Mouse (Mus musculus) heart, embryonic 16.5 days (tissue): Measurements from ENCODE around the gene Xirp2. TPM values are rescaled to one million over a fixed set of nuclear protein-coding genes. Genes with fewer than 3 reads are reported as not detected.
"Not testable (repeated sequence)": the region's sequence is repeated elsewhere in the genome, so short reads cannot be mapped to it uniquely, and the experiment has no call there.

ENCODE experiments used
- ATAC-seq: fragments of 200-750 bp; cut with Nextera tagmentation; replicated peaks from 2 replicates; pipeline ENCODE4 v1.8.0; 2017; ENCODE audit warnings: moderate number of reproducible peaks; ENCODE audit not compliant: insufficient read depth, low FRiP score; ENCODE audit errors: extremely low read depth
- H3K27ac ChIP-seq: fragments of 300-500 bp; sonication (generic); 2 replicates; pipeline ENCODE4 v1.5.1; 2014; ENCODE audit warnings: mild to moderate bottlenecking, low read length, control low read depth, moderate library complexity
- H3K27me3 ChIP-seq: fragments of 300-500 bp; sonication (generic); 2 replicates; pipeline ENCODE4 v1.6.1; 2014; ENCODE audit warnings: low read length, mixed read lengths; ENCODE audit not compliant: control insufficient read depth, insufficient read depth
- H3K36me3 ChIP-seq: fragments of 300-500 bp; sonication (generic); 2 replicates; pipeline ENCODE4 v1.6.1; 2014; ENCODE audit not compliant: control insufficient read depth, insufficient read depth
- H3K4me1 ChIP-seq: fragments of 300-500 bp; sonication (generic); 2 replicates; pipeline ENCODE4 v1.6.1; 2014; ENCODE audit warnings: low read length, mixed read lengths; ENCODE audit not compliant: control insufficient read depth, insufficient read depth
- H3K4me2 ChIP-seq: fragments of 300-500 bp; sonication (generic); 2 replicates; pipeline ENCODE4 v1.6.1; 2014; ENCODE audit warnings: low read depth, mild to moderate bottlenecking, control low read depth, low read length
- H3K4me3 ChIP-seq: fragments of 300-500 bp; sonication (generic); 2 replicates; pipeline ENCODE4 v1.5.1; 2014; ENCODE audit warnings: mild to moderate bottlenecking, control low read depth, low read length
- H3K9ac ChIP-seq: fragments of 300-500 bp; sonication (generic); 2 replicates; pipeline ENCODE4 v1.6.1; 2014; ENCODE audit warnings: low read length, control low read depth
- H3K9me3 ChIP-seq: fragments of 300-500 bp; sonication (generic); replicated peaks from 2 replicates; pipeline ENCODE4 v1.6.1; 2016; ENCODE audit warnings: low read length; ENCODE audit not compliant: control insufficient read depth
- WGBS: fragments of 180-500 bp; shearing (Covaris S2); extraction: QIAGEN DNeasy Blood & Tissue Kit; methylation state at CpG from one replicate; pipeline ENCODE4 v1.1.7; 2014; 5-methylcytosine and 5-hydroxymethylcytosine counted together
- polyA plus RNA-seq: library from polyadenylated mRNA; unstranded; fragments of >200 nt; fragmentation: Nextera tagmentation; extraction: Ambion mirVana; gene quantifications from 2 replicates; pipeline ENCODE4 v1.2.1, GENCODE M21; 2015

Gene Xirp2
- polyA plus RNA-seq, 1 experiment from 2014 or later: 0.30 TPM

DNA sequence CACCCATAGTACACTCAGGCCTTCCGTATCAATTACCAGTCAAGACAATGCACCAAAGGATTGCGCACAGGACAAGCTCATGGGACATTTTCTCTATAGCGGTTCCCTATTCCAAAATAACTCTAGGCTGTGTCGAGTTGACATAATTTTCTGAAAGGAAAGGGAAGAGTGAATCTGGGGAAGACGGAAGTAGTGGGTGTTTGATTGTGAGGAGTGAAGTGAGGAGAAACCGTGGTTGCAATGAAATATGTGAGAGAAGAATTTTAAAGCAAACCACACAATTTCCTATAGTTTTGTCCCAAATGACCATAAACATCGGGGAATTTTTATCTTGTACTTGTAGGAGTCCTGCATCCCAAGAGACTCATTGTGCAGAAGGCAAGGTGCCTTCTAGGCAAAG, 21.2 kb downstream of the Xirp2 start:
- Histone ChIP-seq H3K9ac (no peak overlapping the region), H3K9me3 (no peaks in the 10 kb centered on the region), H3K4me1 (no peaks in the 10 kb centered on the region), H3K4me3 (no peak overlapping the region), H3K27ac (no peak overlapping the region), H3K27me3 (no peaks in the 10 kb centered on the region), H3K4me2 (no peak overlapping the region), H3K36me3 (no peaks in the 10 kb centered on the region)
- ATAC-seq: no peak
- WGBS: 77% methylated on average over 7 of the region's 7 CpGs

GRCm38 (mm10) chr2:67470030-67470429, 24.2 kb downstream of the Xirp2 start:
- H3K4me2 ChIP-seq, H3K9me3 ChIP-seq, H3K9ac ChIP-seq, H3K27me3 ChIP-seq, H3K4me3 ChIP-seq, H3K27ac ChIP-seq, H3K4me1 ChIP-seq, H3K36me3 ChIP-seq, ATAC-seq: not testable (repeated sequence)
- 66% methylated on average over 5 of the region's 5 CpGs for WGBS

GRCm38 (mm10) chr2:67477753-67478152, 32.0 kb downstream of the Xirp2 start:
- Histone ChIP-seq H3K27ac (no peak overlapping the region), H3K4me2 (no peak overlapping the region), H3K9me3 (no peaks in the 10 kb centered on the region), H3K9ac (no peak overlapping the region), H3K4me1 (no peaks in the 10 kb centered on the region), H3K4me3 (no peak overlapping the region), H3K27me3 (no peaks in the 10 kb centered on the region), H3K36me3 (no peaks in the 10 kb centered on the region)
- WGBS: 14% methylated on average over 6 of the region's 6 CpGs
- ATAC-seq: no peak

- H3K9me3 ChIP-seq: no peaks in the 10 kb centered on the region
- H3K4me1 ChIP-seq: no peaks in the 10 kb centered on the region
- H3K4me3 ChIP-seq: no peak overlapping the region
- no peak for ATAC-seq
- H3K27me3 ChIP-seq: no peaks in the 10 kb centered on the region
- no peaks in the 10 kb centered on the region for H3K36me3 ChIP-seq
- WGBS: 57% methylated on average over 3 of the region's 3 CpGs
- no peak overlapping the region for H3K27ac ChIP-seq
- H3K9ac ChIP-seq: no peak overlapping the region
- H3K4me2 ChIP-seq: no peak overlapping the region
Measured at GRCm38 (mm10) chr2:67481051-67481450, 35.2 kb downstream of the Xirp2 start.

GRCm38 (mm10) chr2:67486721-67487120, 40.9 kb downstream of the Xirp2 start:
- no peaks in the 10 kb centered on the region for H3K27me3 ChIP-seq
- no peak overlapping the region for H3K27ac ChIP-seq
- no peaks in the 10 kb centered on the region for H3K4me1 ChIP-seq
- no peak overlapping the region for H3K4me2 ChIP-seq
- no peak overlapping the region for H3K4me3 ChIP-seq
- H3K36me3 ChIP-seq: no peaks in the 10 kb centered on the region
- no peak overlapping the region for H3K9ac ChIP-seq
- no peaks in the 10 kb centered on the region for H3K9me3 ChIP-seq
- 87% methylated on average over 6 of the region's 6 CpGs for WGBS
- ATAC-seq: no peak

GRCm38 (mm10) chr2:67487162-67487561, 41.4 kb downstream of the Xirp2 start:
- H3K4me2 ChIP-seq: no peak overlapping the region
- H3K36me3 ChIP-seq: no peaks in the 10 kb centered on the region
- no peak overlapping the region for H3K4me3 ChIP-seq
- no peak for ATAC-seq
- H3K27ac ChIP-seq: no peak overlapping the region
- H3K27me3 ChIP-seq: no peaks in the 10 kb centered on the region
- 65% methylated on average over 3 of the region's 3 CpGs for WGBS
- no peaks in the 10 kb centered on the region for H3K9me3 ChIP-seq
- no peaks in the 10 kb centered on the region for H3K4me1 ChIP-seq
- no peak overlapping the region for H3K9ac ChIP-seq

- Histone ChIP-seq H3K4me3 (no peak overlapping the region), H3K9ac (no peak overlapping the region), H3K27me3 (no peaks in the 10 kb centered on the region), H3K27ac (no peak overlapping the region), H3K36me3 (no peaks in the 10 kb centered on the region), H3K4me2 (no peak overlapping the region), H3K9me3 (no peaks in the 10 kb centered on the region), H3K4me1 (no peaks in the 10 kb centered on the region)
- 76% methylated on average over 11 of the region's 11 CpGs for WGBS
- no peak for ATAC-seq
Measured at GRCm38 (mm10) chr2:67488465-67489127, 42.8 kb downstream of the Xirp2 start.

DNA sequence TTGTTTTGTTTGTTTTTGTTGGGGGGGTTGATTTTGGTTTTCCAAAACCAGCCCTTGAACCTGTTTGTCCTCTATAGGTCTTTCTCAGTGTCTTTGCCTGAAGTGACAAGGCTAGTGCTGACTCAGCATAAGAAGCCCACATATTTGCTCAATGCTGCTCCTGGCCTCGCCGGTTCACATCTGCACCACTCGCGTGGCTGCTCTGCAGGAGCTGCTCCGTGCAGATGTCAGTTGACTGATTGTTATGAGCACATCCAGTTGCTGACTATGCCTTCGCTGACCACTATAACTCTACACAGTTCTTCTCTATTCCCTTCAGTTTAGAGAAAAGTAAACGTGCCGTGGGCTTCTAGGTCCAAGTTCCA, 43.3 kb downstream of the Xirp2 start:
- ATAC-seq: no peak
- 74% methylated on average over 8 of the region's 8 CpGs for WGBS

GRCm38 (mm10) chr2:67505457-67505856, 59.7 kb downstream of the Xirp2 start:
- ATAC-seq: no peak; the same call in 1 of the 2 replicates
- 24% methylated on average over 2 of the region's 2 CpGs for WGBS
- no peak overlapping the region for H3K4me2 ChIP-seq
- no peak overlapping the region for H3K9ac ChIP-seq
- H3K27ac ChIP-seq: no peak overlapping the region
- no peak overlapping the region for H3K4me3 ChIP-seq
- no peaks in the 10 kb centered on the region for H3K27me3 ChIP-seq
- H3K4me1 ChIP-seq: no peaks in the 10 kb centered on the region
- no peaks in the 10 kb centered on the region for H3K36me3 ChIP-seq
- no peaks in the 10 kb centered on the region for H3K9me3 ChIP-seq

More for the DNA sequence above, 43.3 kb downstream of the Xirp2 start:
- Histone ChIP-seq H3K4me2 (no peak overlapping the region), H3K27me3 (no peaks in the 10 kb centered on the region), H3K4me1 (no peaks in the 10 kb centered on the region), H3K27ac (no peak overlapping the region), H3K36me3 (no peaks in the 10 kb centered on the region), H3K4me3 (no peak overlapping the region), H3K9me3 (no peaks in the 10 kb centered on the region), H3K9ac (no peak overlapping the region)
